In the genomic region with DNA sequence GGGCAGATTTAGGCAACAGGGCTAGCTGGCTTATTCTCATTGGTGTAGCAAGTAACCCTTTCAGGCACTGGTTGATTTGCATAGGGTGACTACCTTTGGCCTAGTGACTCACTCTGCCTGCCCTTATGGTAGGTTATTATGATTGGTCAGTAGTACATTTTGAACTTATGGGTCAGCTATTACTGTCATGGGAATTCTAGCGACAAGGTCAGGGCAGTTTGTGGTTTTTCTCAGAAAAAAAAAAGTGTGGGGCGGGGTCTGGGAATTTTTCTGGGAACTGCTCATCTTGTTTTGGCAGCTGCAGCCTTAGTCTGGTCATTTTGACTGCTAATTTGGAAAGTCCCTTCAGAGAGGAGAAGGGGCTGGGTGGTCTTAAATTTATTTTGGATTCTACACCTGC, we compare ENCODE assay signal across 27 mouse cellular contexts. TPM values are rescaled to one million over a fixed set of nuclear protein-coding genes. Genes with fewer than 3 reads are reported as not detected.
"Had no signal": no experiment of that assay in that cellular context is flagged by ENCODE, and none has a peak within 500 bp of the region (broad histone marks: within the 10 kb centered on the region; RNA-seq: fewer than 3 reads in every experiment).

No protein-coding gene starts in this region.

- H3K27me3 ChIP-seq: lung, embryonic 15.5 days; megakaryocyte, embryonic 14.5 days; midbrain, embryonic 13.5 days; midbrain, embryonic 15.5 days; neural tube, embryonic 13.5 days; neural tube, embryonic 15.5 days had no signal

- H3K9ac ChIP-seq: lung, embryonic 15.5 days; midbrain, embryonic 13.5 days; midbrain, embryonic 15.5 days; neural tube, embryonic 13.5 days; neural tube, embryonic 15.5 days had no signal

- H3K27ac ChIP-seq: lung, embryonic 15.5 days; macrophage; midbrain, embryonic 13.5 days; midbrain, embryonic 15.5 days; neural tube, embryonic 13.5 days; neural tube, embryonic 15.5 days had no signal

- H3K36me3 ChIP-seq: lung, embryonic 15.5 days; midbrain, embryonic 13.5 days; midbrain, embryonic 15.5 days; neural tube, embryonic 13.5 days; neural tube, embryonic 15.5 days had no signal

- H3K9me3 ChIP-seq: lung, embryonic 15.5 days; megakaryocyte, embryonic 14.5 days; midbrain, embryonic 13.5 days; midbrain, embryonic 15.5 days; neural tube, embryonic 13.5 days; neural tube, embryonic 15.5 days had no signal

- H3K4me3 ChIP-seq: lung, embryonic 15.5 days; megakaryocyte, embryonic 14.5 days; midbrain, embryonic 13.5 days; midbrain, embryonic 15.5 days; myocyte; neural tube, embryonic 13.5 days; neural tube, embryonic 15.5 days had no signal

- DNase-seq: lung, adult 2 months; lung, postnatal 14 days; lung, postnatal 36 days; retina, postnatal 1 day; right cerebral cortex, adult 18-20 months; right cerebral cortex, postnatal 25 days; right cerebral cortex, postnatal 4 days; spleen, adult 18-20 months; thymus, adult 18-20 months; thymus, postnatal 14 days; thymus, postnatal 36 days had no signal

- H3K4me1 ChIP-seq: lung, embryonic 15.5 days; megakaryocyte, embryonic 14.5 days; midbrain, embryonic 13.5 days; midbrain, embryonic 15.5 days; neural tube, embryonic 13.5 days; neural tube, embryonic 15.5 days had no signal

- H3K4me2 ChIP-seq: lung, embryonic 15.5 days; midbrain, embryonic 11.5 days; midbrain, embryonic 13.5 days; midbrain, embryonic 15.5 days; neural tube, embryonic 13.5 days; neural tube, embryonic 15.5 days had no signal

- ATAC-seq: lung, postnatal 0 days; midbrain, embryonic 13.5 days; midbrain, embryonic 15.5 days had no signal

RNA-seq across cellular contexts. Expression of gene Olfr1370, which starts 8.7 kb away (rescaled TPM):
- polyA plus RNA-seq: lung, adult 2 months; lung, embryonic 15.5 days; lung, postnatal 0 days; macrophage; midbrain, embryonic 11.5 days; midbrain, embryonic 13.5 days; midbrain, embryonic 15.5 days; midbrain, postnatal 0 days; myocyte; neural tube, embryonic 11.5 days; neural tube, embryonic 13.5 days; neural tube, embryonic 15.5 days; small intestine, adult 2 months; stomach, embryonic 14.5 days; stomach, embryonic 16.5 days; thymus, postnatal 0 days had no signal

RNA-seq across cellular contexts. Expression of gene Olfr1369-ps1, which starts 45.3 kb away (rescaled TPM):
- polyA plus RNA-seq: lung, adult 2 months; lung, embryonic 15.5 days; lung, postnatal 0 days; macrophage; midbrain, embryonic 15.5 days; myocyte; neural tube, embryonic 11.5 days; neural tube, embryonic 13.5 days; neural tube, embryonic 15.5 days; small intestine, adult 2 months; stomach, embryonic 14.5 days; stomach, embryonic 16.5 days had no signal
